Mouse (Mus musculus): ENCODE measurements at regions not wholly inside any gene's neighbourhood (a gene's known extent, or its start where the extent isn't known, plus 50 kb on each side); places are given as distances from the start of the nearest gene placed in this dataset.

DNA sequence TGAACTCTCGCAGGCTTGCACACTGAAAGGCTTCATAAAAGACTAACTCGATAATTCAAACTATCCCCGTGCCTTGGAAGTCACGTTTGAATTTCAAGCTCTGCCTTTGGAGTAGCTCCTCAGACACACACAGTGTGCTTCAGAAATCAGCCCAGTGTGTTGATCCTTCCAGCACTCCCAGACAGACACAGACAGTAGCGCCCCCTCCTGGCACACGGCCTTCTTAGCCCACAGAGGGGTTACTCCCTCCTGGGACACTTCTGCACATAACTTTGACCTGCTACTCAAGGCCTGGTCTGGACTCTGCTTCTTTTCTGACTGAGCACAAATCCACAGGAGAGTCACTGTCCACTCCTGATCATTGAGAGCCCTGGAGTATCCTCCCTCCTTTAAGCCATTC is 182.3 kb upstream of the Spdye4c start:
- peak; percentile 18 to 62 for DNase-seq

DNA sequence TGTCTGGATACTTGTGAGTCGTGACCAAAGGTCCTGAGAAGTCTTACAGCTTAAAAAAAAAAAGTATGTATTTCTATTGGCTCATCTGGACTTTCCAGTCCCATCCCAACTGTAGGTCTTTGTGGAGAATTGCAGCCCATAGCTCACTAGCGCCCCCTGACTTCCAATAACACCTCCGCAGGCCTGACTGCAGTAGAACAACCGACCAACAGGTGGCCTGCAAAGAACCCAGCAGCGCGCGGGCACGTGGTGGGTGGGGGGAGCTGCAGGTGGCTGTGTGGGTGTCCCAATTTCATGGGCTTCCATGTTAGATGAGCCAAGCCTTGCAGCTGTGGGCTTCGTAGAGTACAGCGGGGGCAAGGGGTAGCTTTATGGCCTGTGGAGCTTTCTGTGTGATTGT is 178.7 kb upstream of the Spdye4c start:
- peak; percentile 53 to 71 for DNase-seq

DNA sequence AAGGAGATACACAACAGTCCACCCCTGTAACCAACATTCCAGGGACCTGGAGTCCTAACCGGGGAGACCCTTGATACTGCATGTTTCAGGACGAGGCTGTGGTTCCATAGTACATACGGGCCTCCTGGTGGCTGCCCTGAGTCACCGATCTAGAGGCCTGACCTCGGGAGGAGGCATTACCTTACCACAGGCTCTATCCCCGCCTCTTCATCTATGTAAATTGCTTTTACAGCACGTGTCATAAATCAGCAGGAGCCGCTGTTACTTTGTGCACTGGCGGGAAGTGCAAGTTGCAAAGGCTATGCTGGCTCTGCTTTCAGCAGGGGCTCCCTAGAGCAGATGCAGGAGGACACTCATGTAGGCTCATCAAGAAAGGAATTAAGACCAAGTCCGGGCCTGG is 178.0 kb upstream of the Spdye4c start:
- no peak for DNase-seq

DNA sequence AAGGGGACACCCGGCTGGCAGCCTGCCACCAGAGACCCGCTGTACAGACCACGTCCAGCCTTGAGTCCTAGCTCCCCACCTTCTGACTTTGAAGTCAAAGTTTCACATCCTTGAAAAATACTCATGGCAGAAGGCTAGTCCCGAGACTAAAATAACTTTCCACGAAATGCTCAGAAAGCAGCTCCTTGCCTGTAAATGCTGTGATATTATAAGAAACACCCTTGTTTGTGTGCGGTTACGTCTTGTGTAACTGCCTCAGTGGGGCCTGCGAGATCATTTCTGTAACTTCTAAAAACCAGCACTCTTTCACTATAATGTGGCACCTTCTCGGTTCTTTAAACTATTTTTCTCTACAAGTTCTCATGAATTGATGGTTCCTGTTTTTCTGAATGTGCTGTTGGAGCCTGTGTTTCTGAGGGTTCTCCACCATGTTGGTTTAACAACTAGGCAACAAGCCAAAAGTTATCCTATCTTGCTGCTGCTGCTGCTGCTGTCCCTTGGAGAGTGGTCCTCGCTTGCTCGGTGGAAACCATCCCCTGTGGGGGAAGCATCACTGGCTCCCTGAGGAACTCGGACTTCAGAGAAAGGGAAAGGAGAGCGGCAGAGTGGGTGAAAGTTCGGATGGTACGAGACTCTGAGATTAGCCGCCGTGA is 176.3 kb upstream of the Spdye4c start:
- DNase-seq = no peak

DNA sequence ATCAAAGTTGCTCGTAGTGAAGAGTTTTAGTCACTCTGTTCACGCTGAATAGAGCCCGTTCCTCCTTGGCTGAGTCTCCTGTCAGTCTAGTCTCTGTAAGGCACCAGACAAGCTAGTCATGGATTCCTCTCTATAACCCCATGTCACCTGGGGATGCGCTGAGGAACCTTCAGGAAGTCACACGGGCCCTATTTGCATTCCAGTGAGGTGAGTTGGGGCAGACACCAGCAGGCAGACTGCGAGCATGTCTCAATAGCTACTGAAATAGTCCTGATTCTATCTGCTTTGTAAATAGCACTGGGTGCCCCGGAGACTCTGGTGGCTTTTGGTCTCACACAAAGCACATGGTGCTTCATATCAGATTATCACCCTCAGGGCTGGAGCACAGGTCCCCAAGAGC is 174.6 kb upstream of the Spdye4c start:
- DNase-seq = no peak

DNA sequence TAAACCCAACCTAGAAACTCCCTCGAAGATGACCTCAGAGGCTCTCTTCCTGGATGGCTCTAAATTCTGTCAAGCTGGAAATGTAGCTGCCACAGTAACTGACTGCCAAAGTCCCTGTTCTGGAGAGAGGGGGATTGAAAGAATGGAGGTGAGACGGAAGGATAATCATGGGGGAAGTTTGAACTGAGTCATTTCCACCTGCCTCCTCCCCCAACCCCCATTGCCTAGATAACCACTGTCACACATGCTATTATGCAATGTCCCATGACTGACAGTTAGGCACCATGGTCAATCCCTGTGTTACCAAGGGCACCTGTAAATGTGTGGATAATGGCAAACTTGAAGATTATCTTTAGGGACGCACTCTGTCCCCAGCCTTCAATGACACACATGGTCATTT is 172.0 kb upstream of the Spdye4c start:
- no peak for DNase-seq

DNA sequence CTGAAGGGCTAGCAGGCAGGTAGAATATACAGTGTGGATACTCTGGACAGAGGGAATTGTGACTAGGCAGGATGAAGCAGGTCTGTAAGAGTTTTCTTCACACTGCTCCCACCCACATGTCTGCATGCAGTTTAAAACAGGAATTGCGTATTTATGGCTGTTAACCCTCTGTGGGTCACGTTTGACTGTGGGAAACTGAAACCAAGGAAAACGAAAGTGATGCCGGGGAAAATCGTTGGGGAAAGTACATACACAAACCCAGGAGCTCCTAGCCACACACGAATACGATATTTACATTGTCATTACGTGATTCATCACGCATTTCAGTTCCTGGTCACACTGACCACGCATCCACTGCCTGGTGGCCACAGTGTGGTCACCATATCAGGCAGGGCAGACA is 170.6 kb upstream of the Spdye4c start:
- no peak for DNase-seq

DNA sequence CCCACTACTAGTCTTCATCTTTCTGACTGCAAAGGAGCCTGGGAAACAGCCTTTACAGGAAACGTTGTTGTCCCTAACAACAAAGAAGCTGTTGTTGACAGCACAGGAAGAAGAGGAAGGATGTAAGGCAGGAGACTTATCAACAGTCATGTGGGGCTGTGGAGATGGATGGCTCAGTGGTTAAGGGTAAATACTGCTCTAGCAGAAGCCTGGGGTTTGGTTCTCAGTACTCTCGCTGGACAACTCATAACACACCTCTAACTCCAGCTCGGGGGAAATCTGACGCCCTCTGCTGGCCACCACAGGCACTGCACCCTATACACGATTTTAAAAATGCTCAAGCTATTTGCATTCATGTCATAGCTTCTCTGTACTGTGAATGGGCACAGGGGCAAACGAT is 168.3 kb upstream of the Spdye4c start:
- DNase-seq = no peak

DNA sequence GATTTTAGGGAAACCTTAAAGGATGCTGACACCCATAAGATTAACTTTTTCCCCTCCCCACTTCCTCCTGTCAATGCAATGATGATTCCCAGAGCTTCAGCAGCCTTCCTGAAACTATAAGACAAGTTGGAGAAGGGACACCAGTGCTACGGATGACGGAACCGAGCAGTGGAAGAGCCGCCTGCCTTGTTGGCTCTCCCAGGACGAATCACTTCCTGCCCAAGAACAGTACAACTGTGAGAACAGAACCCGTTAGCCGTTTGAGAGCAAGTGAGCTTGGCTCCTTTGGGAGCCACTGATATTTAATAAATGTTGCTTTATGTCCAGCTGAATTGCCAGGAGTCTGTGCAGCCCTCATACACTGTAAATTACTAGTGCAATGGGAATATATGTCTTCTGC is 166.8 kb upstream of the Spdye4c start:
- DNase-seq = no peak

DNA sequence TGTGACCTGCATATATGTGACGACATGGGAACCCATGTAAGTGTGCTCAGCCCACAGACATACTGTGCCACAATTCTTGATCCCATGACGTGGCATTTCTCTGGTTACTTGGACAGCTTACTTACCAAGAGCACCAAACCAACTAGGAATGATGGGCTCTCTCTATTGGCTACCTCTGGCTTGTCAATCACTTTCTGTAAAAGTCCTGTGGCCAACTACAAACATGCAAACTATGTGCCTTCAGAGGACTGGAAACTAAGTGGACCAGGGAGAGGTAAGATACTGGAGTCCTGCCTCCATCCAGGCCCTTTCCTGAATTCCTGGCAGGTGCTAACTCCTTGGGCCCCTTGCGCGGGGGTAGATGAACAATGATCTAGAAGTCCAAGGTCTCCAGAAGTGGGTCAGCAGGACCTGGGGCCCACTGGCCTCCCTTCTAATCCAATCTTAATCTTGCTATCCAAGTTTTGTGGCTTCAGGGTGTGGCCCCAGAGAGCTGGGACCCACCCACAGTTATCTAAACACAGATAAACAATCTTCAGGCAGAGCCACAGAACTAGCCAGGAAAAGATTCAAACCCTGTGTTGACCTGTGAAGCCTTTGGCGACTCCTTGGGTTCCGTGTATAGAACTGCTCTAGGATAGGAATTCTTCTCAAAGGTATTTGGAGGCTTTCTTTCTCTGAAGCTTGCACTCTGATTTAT is 163.7 kb upstream of the Spdye4c start:
- no peak for DNase-seq

DNA sequence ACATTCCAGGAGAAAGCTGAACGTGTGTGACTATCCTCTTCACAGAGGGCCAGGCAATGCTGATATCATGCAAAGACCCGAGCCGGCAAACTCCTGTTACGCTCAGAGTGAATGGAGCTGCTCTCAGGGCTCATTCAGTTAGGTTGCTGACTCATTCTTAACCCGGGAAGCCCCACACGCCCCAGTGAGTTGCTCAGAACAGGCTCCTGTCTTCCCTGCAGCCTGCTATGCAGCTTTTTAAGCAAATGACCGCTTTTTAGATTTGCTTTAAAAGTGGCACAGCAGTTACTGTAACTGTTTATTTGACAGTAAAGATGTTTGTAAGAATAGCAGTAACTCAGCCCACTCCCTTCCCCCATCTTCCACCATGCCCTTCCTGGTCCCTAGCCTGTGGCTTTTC is 162.9 kb upstream of the Spdye4c start:
- no peak for DNase-seq

DNA sequence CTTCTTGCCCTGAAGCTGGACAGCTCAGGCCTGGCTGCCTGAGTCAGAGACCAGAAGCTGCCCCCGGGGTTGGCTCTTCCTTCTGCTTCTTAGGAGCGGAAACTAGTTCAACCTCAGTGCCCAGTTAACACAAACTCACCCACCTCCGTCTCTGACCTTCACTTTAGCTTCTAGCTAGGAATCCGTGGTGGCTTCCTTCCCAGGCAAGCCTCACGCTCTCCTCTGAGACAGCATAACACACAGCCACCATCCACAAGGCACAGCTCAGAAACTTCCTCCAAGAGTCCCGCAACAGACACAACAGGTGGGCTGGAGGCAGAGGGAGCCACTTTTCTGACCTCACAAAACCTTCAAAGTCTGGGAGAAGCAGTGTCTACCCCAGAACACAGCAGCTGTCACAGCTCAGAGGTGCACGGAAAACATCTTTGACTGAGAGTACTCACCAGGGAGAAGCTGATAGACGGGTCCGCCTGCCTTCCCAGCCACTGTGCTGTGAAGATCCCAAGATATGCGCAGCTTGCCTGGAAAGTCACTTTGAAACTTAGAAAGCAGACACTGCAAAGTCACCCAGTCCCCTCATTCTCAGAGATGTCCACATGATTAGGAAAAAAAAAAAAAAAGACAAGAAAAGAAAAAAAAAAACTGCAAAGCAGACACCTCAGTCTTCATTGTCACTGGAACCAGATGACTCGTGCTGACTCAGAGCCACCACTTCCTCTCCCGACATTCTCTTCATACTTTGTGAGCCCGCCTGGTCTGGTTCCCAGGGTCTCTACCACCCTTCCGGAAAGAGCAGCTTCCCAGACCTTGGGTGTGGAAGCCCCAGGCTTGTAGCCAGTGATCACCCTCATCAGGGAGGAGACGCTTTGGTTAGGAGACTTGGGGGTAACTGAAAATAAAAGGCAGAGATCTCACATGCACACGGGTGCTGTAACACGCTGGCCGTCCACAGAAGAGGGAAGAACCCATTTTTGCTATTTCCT is 162.1 kb upstream of the Spdye4c start:
- peak; percentile 16 to 33 for DNase-seq

DNA sequence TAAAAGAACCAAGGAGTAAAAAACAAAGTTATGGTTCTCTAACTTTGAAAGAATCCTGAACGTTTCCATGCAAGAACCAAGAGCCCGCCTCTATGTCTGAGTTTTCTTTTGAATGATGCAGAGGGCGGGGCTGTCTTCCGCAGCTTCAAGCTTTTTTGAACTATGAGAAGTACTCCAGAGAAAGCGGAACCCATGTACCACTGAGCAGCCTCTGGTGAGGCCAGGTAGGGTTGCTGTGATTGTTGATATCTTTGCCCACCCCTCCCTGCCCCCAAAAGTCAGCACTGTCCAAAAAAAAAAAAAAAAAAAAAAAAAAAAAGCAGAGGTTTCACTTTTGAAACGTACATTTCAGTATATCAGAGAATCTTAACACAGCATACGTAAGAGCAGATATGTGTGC is 161.2 kb upstream of the Spdye4c start:
- DNase-seq = peak in 1 of 2 experiments; percentile 22

DNA sequence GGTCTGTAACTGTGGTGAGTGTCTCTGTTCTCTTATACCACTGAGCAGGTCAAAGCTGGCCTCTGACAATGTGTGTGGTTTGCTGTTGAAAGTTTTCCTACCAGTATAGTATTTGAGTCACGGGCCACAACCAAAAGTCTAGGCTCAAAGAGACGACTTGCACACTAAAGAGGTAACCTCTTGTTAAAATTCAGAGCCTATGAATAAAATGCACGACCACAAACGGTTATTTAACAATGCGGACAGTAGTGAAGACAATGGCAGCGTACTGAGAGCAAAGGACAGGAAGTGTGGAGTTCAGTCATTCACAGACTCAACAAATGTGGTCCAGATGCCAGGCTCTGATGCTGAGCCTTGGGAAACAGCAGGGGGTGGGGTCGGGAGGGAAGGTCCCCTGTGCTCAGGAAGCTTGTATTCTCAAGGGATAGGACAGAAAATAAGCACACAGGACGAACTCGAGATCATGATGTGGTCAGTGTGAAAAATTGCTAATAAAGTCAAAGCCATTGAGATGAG is 160.2 kb upstream of the Spdye4c start:
- no peak for DNase-seq

DNA sequence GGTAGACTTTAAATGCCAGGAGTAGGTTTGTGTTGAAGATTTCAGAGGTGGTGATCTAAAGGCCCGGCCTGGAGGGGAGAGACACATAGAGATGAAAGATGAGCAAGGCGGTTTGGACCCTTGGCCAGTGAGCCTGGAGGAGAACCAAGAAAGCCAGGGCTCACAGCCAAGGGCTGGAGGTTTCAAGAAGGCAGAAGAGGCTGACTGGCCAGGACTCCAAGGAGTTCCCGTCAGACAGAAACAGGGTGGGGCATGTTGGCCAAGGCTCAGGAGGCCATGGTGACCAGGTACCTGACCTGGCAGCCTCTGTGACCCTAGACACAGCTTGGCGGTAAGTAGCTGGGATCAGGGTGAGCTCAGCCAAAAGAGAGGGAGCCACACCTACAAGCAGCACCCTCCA is 159.3 kb upstream of the Spdye4c start:
- no peak for DNase-seq

DNA sequence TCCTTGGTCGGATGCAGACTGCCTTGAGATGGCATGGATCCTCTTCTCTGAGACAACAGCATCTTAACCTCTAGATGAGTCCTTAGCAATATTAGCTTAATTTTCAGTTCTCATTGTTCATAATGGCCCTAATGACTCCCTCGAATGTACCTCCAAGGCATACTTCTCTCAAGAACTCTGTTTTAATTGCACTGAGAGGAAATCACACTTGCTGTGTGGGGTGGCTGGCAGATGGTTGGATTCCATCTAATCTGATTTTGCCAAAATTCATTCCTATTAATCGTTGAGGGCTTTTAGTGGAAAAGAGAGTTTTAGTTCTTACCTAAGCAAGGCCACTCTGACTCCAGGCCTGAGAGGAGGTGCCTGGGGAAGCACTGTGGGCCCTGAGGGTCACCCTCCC is 158.3 kb upstream of the Spdye4c start:
- no peak for DNase-seq

DNA sequence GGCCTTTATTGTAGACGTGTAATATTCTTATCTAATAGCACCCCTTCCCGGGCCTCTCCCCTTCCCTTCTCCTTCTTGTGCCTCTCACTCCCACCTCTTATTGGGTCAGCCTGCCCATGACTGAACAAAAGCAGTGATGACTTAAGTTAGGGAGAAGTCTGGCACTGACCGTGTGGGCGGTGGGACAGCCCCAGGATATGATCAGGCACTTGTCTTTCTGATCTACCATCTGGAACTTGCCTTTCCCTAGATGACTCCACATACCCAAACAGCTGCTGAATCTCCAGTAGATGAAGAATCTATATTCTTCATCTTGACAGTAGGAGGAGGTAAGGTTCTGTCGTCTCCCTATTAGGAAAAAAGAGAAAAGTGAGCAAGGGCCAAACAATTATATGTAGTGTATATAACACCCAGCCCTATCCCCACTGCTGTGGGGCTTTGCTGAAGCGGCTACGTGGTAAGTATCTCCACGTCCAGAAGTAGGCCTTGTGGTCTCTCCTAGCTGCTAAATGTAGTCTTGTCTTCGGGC is 157.4 kb upstream of the Spdye4c start:
- no peak for DNase-seq

DNA sequence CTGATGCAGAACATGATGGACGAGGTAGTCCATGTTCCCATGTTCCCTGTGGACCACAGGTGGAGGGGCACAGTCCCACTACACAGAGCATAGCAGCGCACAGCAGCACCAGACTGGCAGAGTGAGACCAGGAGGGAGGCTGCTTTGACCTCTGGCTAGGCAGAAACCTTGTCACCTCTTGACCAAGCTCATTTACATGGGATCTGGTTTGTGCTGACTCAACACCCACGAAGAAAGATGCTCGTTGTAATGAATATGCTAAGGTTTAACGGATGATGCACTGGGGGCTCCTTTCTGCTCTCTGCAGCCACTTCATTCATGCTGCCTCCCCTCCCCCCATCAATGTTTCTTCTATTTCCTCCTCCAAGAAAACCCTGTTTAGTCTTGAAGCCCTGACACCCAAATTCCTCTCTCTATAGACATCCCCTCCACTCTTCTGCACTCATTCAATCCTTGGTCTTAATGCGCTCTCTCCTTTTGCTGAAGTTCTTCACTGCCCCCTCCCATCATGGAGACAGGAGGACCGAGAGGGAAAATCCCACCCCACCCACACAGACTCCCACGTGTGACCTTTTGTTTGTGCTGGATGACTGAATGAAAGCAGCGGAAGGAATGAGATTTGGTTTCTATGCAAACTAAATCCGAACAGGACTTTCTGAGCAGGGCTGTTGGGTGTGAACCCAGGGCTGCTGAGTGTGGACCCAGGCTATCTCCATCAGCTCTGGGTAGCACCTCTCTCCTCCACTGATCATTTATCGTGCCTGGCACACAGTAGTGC is 156.6 kb upstream of the Spdye4c start:
- no peak for DNase-seq

DNA sequence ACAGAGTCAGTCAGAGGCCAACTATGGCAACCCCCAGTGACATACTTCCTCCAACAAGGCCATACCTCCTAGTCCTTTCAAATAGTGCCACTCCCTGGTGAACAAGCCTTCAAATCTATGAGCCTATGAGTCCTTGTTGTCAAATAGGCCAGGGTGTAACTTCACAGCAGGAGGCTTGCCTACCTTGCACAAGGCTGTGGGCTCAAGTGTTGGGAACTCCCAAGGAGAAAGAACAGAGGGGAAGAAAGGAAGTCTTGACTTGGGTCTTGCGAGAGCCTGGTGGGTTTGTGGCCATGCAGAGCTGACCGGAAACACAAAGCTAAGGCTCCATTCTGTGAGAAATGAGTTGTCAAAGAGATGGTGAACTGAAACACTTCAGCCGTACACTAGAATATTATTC is 154.6 kb upstream of the Spdye4c start:
- DNase-seq = no peak

DNA sequence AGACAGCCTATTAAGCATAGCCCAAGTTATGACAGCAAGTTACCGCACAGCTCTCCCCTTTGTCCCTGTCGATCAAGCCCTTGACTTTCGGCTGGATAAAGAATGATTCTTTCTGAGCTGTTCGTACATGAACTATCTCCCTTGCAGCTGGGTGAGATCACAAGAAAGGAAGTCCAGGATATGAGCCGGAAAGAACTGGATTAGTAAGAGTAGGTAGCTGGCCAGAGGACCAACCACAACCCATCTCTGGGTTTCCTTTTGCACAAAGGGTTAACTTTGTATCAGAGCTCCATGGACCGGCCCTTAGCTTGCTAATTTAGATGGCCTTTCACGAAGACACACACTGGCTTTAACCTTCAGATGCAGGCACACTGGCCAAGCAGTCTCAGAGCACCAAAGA is 153.3 kb upstream of the Spdye4c start:
- DNase-seq = no peak

DNA sequence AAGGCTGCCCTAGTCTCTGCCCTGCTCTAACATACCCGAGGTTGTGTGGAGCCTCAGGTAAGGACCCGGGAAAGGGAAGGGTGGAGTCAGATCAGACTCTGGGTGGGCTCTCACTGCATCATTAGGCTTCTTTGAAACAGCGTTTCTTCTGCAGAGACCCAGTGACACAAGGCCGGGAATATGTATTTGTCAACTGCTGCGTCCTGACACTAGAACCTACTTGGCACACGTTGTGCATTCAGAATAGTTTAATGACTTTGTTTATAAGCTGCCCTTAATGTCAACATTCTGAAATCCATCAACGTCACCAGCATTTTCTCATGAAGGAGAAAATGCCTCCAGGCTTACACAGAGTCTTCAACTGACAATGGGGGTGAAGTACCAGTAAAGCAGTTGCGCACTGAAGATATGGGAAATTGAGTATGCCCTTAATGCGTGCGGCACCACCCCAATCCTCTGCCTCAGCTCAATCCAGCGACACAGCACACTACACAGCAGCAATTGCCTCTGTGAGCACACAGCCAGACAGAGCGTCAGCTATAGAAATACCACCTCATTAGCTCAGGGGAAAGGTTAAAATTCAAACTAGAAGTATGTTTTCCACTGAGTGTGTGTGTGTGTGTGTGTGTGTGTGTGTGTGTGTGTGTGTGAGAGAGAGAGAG is 152.7 kb upstream of the Spdye4c start:
- no peak for DNase-seq

DNA sequence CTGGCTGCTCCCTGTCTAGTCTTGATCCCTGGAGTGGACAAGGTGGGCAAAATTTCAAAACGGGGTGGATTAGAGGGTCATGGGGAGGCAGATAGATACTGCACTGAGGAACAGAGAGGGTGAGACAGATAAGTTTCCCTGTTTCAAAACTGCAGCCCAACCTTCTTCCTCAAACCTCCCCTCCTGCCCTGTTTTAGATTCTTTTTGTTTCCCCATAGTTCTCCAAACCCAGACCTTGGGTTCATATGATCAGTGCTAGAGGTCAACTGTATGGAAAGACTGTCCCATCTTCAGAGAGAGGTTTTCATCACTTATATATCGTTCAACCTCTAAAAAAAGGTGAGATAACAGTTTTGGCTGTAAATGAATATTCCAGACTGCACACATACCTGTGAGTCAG is 152.1 kb upstream of the Spdye4c start:
- DNase-seq = no peak
